Mouse (Mus musculus) G1E (cell line): Measurements from ENCODE around the gene Sphk1. TPM values are rescaled to one million over a fixed set of nuclear protein-coding genes. Genes with fewer than 3 reads are reported as not detected.
"Not testable (repeated sequence)": the region's sequence is repeated elsewhere in the genome, so short reads cannot be mapped to it uniquely, and the experiment has no call there.

Experiments
- ATAC-seq: 2 replicates; pipeline ENCODE4 v1.8.0; 2016; ENCODE audit warnings: mild to moderate bottlenecking; ENCODE audit not compliant: insufficient number of reproducible peaks, poor library complexity, low FRiP score, severe bottlenecking; ENCODE audit errors: extremely low read depth
- DNase-seq: peaks from one replicate; pipeline ENCODE4 v3.0.0; 2012; ENCODE audit warnings: low spot score
- H3K27me3 ChIP-seq: 2 replicates; pipeline ENCODE4 v1.6.1; 2012; ENCODE audit warnings: mild to moderate bottlenecking, low read length, inconsistent platforms; ENCODE audit not compliant: insufficient read depth
- H3K36me3 ChIP-seq: replicated peaks from 2 replicates; pipeline ENCODE3; 2012; ENCODE audit warnings: mild to moderate bottlenecking, inconsistent platforms
- H3K4me1 ChIP-seq: 2 replicates; pipeline ENCODE4 v1.6.1; 2012; ENCODE audit warnings: low read depth, low read length, inconsistent platforms, mixed read lengths; ENCODE audit not compliant: insufficient read depth
- H3K4me3 ChIP-seq: 2 replicates; pipeline ENCODE4 v1.5.1; 2012; ENCODE audit warnings: low read depth, mild to moderate bottlenecking, inconsistent platforms, low read length, moderate library complexity, mixed read lengths
- H3K9me3 ChIP-seq: replicated peaks from 2 replicates; pipeline ENCODE4 v1.6.1; 2012; ENCODE audit warnings: inconsistent platforms
- CTCF ChIP-seq: IDR thresholded peaks from 2 replicates; pipeline ENCODE4 v1.5.1; 2012; ENCODE audit warnings: low read depth, low read length, inconsistent platforms, mixed read lengths
- GATA1 ChIP-seq: IDR thresholded peaks from 2 replicates; pipeline ENCODE4 v1.6.1; 2012; ENCODE audit warnings: borderline replicate concordance, low read length, inconsistent platforms, mixed read lengths
- GATA2 ChIP-seq: IDR thresholded peaks from 2 replicates; pipeline ENCODE4 v1.6.1; 2012; ENCODE audit warnings: low read depth, low read length, inconsistent platforms, borderline replicate concordance
- POLR2AphosphoS5 ChIP-seq: IDR thresholded peaks from 2 replicates; pipeline ENCODE4 v1.6.1; 2012; ENCODE audit warnings: low read depth, low read length, inconsistent platforms; ENCODE audit not compliant: insufficient replicate concordance
- TAL1 ChIP-seq: conservative IDR thresholded peaks from 2 replicates; pipeline ENCODE4 v1.6.1; 2012; ENCODE audit warnings: low read depth, low read length, inconsistent platforms, mixed read lengths
- polyA plus RNA-seq: library from polyadenylated mRNA; stranded (reverse); fragments of >175 nt; gene quantifications from 2 replicates; pipeline ENCODE4 v1.2.3, GENCODE M21; 2012
- total RNA-seq, 2 experiments: library from RNA; stranded (forward) in 1 of 2; stranded (reverse) in 1 of 2; fragments of 200-1000 nt in 1 of 2; fragments of >200 nt in 1 of 2; fragmentation: Nextera tagmentation in 1 of 2; gene quantifications; 2 replicates each; pipeline ENCODE4 v1.2.3; 2014 to 2017

The Sphk1 gene
- total and polyA plus RNA-seq, 3 experiments, result 2.3 to 22.1 (median 16.7) TPM

GRCm38 (mm10) chr11:116488693-116489375, 41.9 kb upstream of the Sphk1 start:
- H3K4me1 ChIP-seq, result peaks cover 34% of the 10 kb centered on the region
- DNase-seq (no peak), ATAC-seq (no peak)
- peaks cover 50% of the 10 kb centered on the region for H3K36me3 ChIP-seq
- H3K9me3 ChIP-seq, result peaks cover 6% of the 10 kb centered on the region
- peak overlapping the region; percentile 99 for H3K4me3 ChIP-seq
- no peaks in the 10 kb centered on the region for H3K27me3 ChIP-seq
- TF ChIP-seq POLR2AphosphoS5 (no peak), GATA1 (no peak), CTCF (peak; percentile 24; the same call in 1 of the 2 replicates), TAL1 (no peak), GATA2 (no peak)

GRCm38 (mm10) chr11:116489771-116490231, 40.9 kb upstream of the Sphk1 start:
- peaks cover 6% of the 10 kb centered on the region for H3K9me3 ChIP-seq
- no peaks in the 10 kb centered on the region for H3K27me3 ChIP-seq
- no peak for DNase-seq
- H3K36me3 ChIP-seq, result peaks cover 40% of the 10 kb centered on the region
- peaks cover 40% of the 10 kb centered on the region for H3K4me1 ChIP-seq
- peak overlapping the region; percentile 99 for H3K4me3 ChIP-seq
- ATAC-seq, result no peak
- TF ChIP-seq GATA1 (no peak), POLR2AphosphoS5 (no peak), CTCF (no peak), GATA2 (no peak), TAL1 (no peak)

DNA sequence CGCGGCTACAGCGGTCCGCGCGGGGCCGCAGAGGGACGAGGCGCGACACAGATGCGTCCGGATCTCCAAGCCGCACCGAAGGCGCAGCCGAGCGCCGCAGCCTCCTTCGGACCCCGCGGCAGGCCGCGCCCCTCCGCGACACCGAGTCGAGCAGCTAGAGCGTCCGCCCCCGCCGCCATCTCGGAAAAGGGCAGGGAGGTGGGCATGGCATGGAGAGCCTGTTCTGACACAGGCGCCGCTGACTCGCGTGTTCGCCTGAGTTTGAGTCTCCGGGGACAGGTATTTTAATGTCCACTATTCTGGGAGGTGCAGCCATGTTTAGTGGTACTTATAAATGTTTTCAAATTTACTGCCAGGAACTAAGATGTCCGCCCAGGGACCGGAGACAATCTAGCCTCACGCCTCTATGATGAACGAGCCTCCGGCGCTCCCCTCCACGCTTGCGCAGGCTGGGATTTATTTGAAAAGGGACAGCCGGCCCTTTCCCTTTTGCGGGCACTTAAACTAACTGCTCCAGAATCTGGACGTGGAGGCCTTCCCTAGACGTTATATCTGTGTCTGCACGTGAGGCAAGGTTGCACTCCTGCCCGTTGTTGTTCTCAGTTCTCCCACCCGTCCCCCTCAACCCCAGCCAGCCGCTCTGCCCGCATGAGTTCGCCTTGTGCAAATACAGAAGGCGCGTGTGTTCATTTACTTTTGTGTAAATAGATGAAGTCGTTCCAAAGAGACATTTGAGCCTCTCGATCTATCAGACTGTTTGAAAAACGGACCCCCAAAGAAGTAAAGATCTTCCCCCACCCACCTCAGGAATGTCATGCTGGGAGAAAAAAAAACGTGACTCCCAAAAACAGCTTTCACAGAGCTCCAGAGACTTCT, 40.3 kb upstream of the Sphk1 start:
- TF ChIP-seq GATA1 (no peak), TAL1 (no peak), POLR2AphosphoS5 (no peak), GATA2 (no peak), CTCF (no peak)
- peak overlapping the region; percentile 99 for H3K4me3 ChIP-seq
- H3K9me3 ChIP-seq, result peaks cover 6% of the 10 kb centered on the region
- DNase-seq, result peak; percentile 69
- H3K27me3 ChIP-seq, result no peaks in the 10 kb centered on the region
- peak; percentile 69 for ATAC-seq
- H3K36me3 ChIP-seq, result peaks cover 34% of the 10 kb centered on the region
- peaks cover 40% of the 10 kb centered on the region for H3K4me1 ChIP-seq

DNA sequence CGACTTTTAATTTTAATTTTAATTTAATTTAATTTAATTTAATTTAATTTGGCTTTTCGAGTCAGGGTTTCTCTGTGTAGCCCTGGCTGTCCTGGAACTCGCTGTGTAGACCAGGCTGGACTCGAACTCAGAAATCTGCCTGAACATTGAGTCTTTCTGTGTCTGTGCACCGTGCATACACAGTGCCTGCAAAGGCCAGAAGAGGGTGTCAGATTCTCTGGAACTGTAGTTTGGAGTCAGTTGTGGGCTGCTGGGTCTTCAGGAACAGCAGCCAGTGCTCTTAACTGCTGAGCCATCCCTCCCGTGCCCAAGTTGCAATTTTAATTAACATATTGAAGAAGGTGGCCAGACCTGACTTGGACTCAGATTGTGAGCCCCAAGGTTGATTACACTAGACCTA, 39.4 kb upstream of the Sphk1 start:
- TF ChIP-seq TAL1 (no peak), GATA1 (no peak), POLR2AphosphoS5 (no peak), CTCF (no peak), GATA2 (no peak)
- no peak overlapping the region for H3K4me3 ChIP-seq
- ATAC-seq, result no peak

GRCm38 (mm10) chr11:116492507-116492906, 38.2 kb upstream of the Sphk1 start:
- not testable (repeated sequence) for ATAC-seq, DNase-seq, H3K9me3 ChIP-seq, H3K4me3 ChIP-seq, H3K27me3 ChIP-seq
- peaks cover 35% of the 10 kb centered on the region for H3K4me1 ChIP-seq
- peaks cover 13% of the 10 kb centered on the region for H3K36me3 ChIP-seq

More for the DNA sequence above, 39.4 kb upstream of the Sphk1 start:
- no peak for DNase-seq
- Histone ChIP-seq H3K4me1 (peaks cover 40% of the 10 kb centered on the region), H3K27me3 (no peaks in the 10 kb centered on the region), H3K36me3 (peaks cover 25% of the 10 kb centered on the region), H3K9me3 (peaks cover 6% of the 10 kb centered on the region)

DNA sequence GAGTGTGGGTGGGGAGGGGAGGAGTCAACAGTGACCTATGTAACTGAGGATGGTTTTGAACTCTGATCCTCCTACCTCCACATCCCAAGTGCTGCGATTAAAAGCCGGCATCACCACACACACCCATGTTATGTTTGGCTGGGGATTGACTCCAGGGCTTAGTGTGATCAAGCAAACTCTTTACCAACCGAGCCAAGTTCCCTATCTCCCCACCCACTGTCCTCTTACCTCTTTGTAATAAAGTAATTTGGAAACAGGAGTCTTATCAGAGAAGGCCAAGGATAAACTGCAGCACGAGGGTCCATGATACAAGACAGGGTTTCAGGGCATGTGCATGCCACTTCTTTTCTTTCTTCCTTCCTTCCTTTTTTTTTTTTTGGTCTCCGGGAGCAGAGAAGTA, 37.5 kb upstream of the Sphk1 start:
- Histone ChIP-seq H3K4me3 (no peak overlapping the region), H3K36me3 (peaks cover 6% of the 10 kb centered on the region), H3K9me3 (peaks cover 6% of the 10 kb centered on the region), H3K4me1 (peaks cover 34% of the 10 kb centered on the region), H3K27me3 (no peaks in the 10 kb centered on the region)
- DNase-seq (no peak), ATAC-seq (no peak)
- TF ChIP-seq TAL1, result no peak
- TF ChIP-seq CTCF, result no peak
- no peak for TF ChIP-seq GATA2
- no peak for TF ChIP-seq POLR2AphosphoS5
- no peak for TF ChIP-seq GATA1
